Mouse (Mus musculus) gastrocnemius, adult 8-10 months (tissue): ENCODE results near the gene Sp3. TPM values are rescaled to one million over a fixed set of nuclear protein-coding genes. Genes with fewer than 3 reads are reported as not detected.
A peak's percentile ranks its signal among the peaks of the same experiment; 100 is the strongest.
"Not testable (repeated sequence)": the region's sequence is repeated elsewhere in the genome, so short reads cannot be mapped to it uniquely, and the experiment has no call there.

Source experiments
- DNase-seq, 2 experiments: peaks; one replicate each; pipeline ENCODE4 v3.0.0; 2022; ENCODE audit warnings: low spot score in 2 of 2
- microRNA-seq: library from miRNA; unstranded; fragments of <30 nt; microRNA quantifications from one replicate; pipeline ENCODE4 v1.2.0, GENCODE M21; 2022
- total RNA-seq, 4 experiments: library from RNA; stranded (reverse); gene quantifications; 2 replicates each; pipeline ENCODE4 v1.2.4; 2022

Sp3 gene
- total RNA-seq, 4 experiments from 2014 or later = 16.5 to 19.1 (median 18.7) TPM

GRCm38 (mm10) chr2:72924981-72925380 lies 55.3 kb downstream of the Sp3 start:
- DNase-seq = no peak

- no peak for DNase-seq
These were observed 64.1 kb downstream of the Sp3 start for GRCm38 (mm10) chr2:72916170-72916569.

GRCm38 (mm10) chr2:72915245-72915930 lies 64.9 kb downstream of the Sp3 start:
- no peak for DNase-seq

GRCm38 (mm10) chr2:72913458-72913760 lies 66.8 kb downstream of the Sp3 start:
- DNase-seq = no peak

- DNase-seq = no peak
These were observed 67.4 kb downstream of the Sp3 start for GRCm38 (mm10) chr2:72912708-72913457.

GRCm38 (mm10) chr2:72911527-72911926 lies 68.7 kb downstream of the Sp3 start:
- peak in 1 of 2 experiments; percentile 25 for DNase-seq

GRCm38 (mm10) chr2:72909046-72909445 lies 71.2 kb downstream of the Sp3 start:
- no peak for DNase-seq

- DNase-seq = no peak
These were observed 71.9 kb downstream of the Sp3 start for GRCm38 (mm10) chr2:72908191-72908910.

GRCm38 (mm10) chr2:72906745-72907144 lies 73.5 kb downstream of the Sp3 start:
- no peak for DNase-seq

GRCm38 (mm10) chr2:72902816-72903680 lies 77.2 kb downstream of the Sp3 start:
- not testable (repeated sequence) for DNase-seq

GRCm38 (mm10) chr2:72898782-72899305 lies 81.4 kb downstream of the Sp3 start:
- DNase-seq = no peak

GRCm38 (mm10) chr2:72898094-72898781 lies 82.0 kb downstream of the Sp3 start:
- no peak for DNase-seq

- DNase-seq = no peak
These were observed 90.4 kb downstream of the Sp3 start for GRCm38 (mm10) chr2:72889806-72890205.

Small RNA genes lying within 50 kb of the gene (microRNA-seq; reads per million reads assigned to microRNA genes)
- not detected for gene Gm25960

Other genes with a start within 250 kb of the Sp3 start
- not detected for gene Gm11084, start 6.3 kb upstream of the Sp3 start, total RNA-seq
- gene Ola1, start 238.5 kb upstream of the Sp3 start, total RNA-seq = 10 to 100 TPM; 49.7 to 61.4 (median 53.0) TPM